Mouse (Mus musculus) forebrain, embryonic 16.5 days (tissue): ENCODE data around the gene Cog1. TPM values are rescaled to one million over a fixed set of nuclear protein-coding genes. Genes with fewer than 3 reads are reported as not detected.

ENCODE experiments used
- ATAC-seq: fragments of 200-750 bp; cut with Nextera tagmentation; 2 replicates; pipeline ENCODE4 v1.8.0; 2017; ENCODE audit warnings: mild to moderate bottlenecking, moderate library complexity
- H3K27ac ChIP-seq: fragments of 300-500 bp; sonication (generic); 2 replicates; pipeline ENCODE4 v1.5.1; 2014; ENCODE audit warnings: low read length, control low read depth
- H3K27me3 ChIP-seq: fragments of 300-500 bp; sonication (generic); replicated peaks from 2 replicates; pipeline ENCODE4 v1.6.1; 2014; ENCODE audit warnings: low read length; ENCODE audit not compliant: control insufficient read depth, insufficient read depth
- H3K36me3 ChIP-seq: fragments of 300-500 bp; sonication (generic); 2 replicates; pipeline ENCODE4 v1.6.1; 2014; ENCODE audit not compliant: control insufficient read depth, insufficient read depth
- H3K4me1 ChIP-seq: fragments of 300-500 bp; sonication (generic); replicated peaks from 2 replicates; pipeline ENCODE4 v1.6.1; 2014; ENCODE audit warnings: low read length; ENCODE audit not compliant: control insufficient read depth, insufficient read depth
- H3K4me2 ChIP-seq: fragments of 300-500 bp; sonication (generic); 2 replicates; pipeline ENCODE4 v1.6.1; 2014; ENCODE audit warnings: mild to moderate bottlenecking, low read length, control low read depth
- H3K4me3 ChIP-seq: fragments of 300-500 bp; sonication (generic); replicated peaks from 2 replicates; pipeline ENCODE4 v1.5.1; 2014; ENCODE audit warnings: mild to moderate bottlenecking, low read length, control low read depth
- H3K9ac ChIP-seq: fragments of 300-500 bp; sonication (generic); replicated peaks from 2 replicates; pipeline ENCODE4 v1.6.1; 2014; ENCODE audit warnings: low read depth, low read length, control low read depth
- H3K9me3 ChIP-seq: fragments of 300-500 bp; sonication (generic); 2 replicates; pipeline ENCODE4 v1.6.1; 2016; ENCODE audit warnings: low read length; ENCODE audit not compliant: control insufficient read depth
- WGBS: fragments of 180-500 bp; shearing (Covaris S2); extraction: QIAGEN DNeasy Blood & Tissue Kit; methylation state at CpG from one replicate; pipeline ENCODE4 v1.1.7; 2014; 5-methylcytosine and 5-hydroxymethylcytosine counted together
- polyA plus RNA-seq: library from polyadenylated mRNA; unstranded; fragments of >200 nt; fragmentation: Nextera tagmentation; extraction: Ambion mirVana; gene quantifications from 2 replicates; pipeline ENCODE4 v1.2.1, GENCODE M21; 2015

Cog1 gene
- polyA plus RNA-seq, 1 experiment from 2014 or later, result 36.3 TPM

DNA sequence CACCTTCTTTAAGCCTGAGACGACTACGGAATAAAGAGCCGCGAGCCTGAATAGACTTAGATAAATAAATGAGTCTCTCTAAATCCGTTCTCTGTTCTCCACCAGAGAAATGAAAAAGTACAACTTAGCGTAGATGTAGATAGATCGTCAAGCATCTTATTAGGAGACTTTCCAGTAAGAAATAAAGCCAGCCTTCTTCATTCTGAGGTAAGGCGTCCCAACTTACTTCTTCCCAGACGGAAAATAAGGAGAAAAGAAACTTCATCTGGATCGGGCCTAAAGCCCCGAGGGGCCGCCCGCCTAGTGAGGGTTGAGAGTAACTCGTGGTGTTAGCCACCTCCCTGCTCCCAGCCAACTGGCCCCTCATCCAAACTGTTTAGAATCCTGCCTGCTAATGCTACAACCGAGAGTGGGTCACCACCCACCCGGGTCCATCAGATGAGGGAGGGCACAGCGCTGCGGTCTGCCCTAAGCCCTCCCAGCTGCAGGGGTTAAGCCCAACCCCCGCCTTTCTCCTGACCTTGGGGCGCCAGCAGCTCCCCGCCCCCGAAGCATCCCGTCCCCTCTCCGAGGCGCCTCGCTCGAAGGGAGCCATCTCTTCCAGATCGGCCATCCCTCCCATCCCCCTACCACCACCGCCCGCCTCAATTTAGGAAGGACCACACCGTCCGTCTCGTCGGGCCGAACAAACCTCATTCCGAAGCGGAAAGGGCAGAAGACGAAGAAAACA is 34.1 kb downstream of the Cog1 start:
- H3K36me3 ChIP-seq, result peaks cover 2% of the 10 kb centered on the region
- peak overlapping the region; percentile 85 for H3K4me3 ChIP-seq
- no peaks in the 10 kb centered on the region for H3K27me3 ChIP-seq
- H3K4me1 ChIP-seq, result peaks cover 43% of the 10 kb centered on the region
- H3K9ac ChIP-seq, result peak overlapping the region; percentile 83
- H3K27ac ChIP-seq, result peak overlapping the region; percentile 91
- H3K9me3 ChIP-seq, result no peaks in the 10 kb centered on the region
- WGBS, result 2% methylated on average over 38 of the region's 38 CpGs
- H3K4me2 ChIP-seq, result peak overlapping the region; percentile 94
- ATAC-seq, result peak; percentile 9

DNA sequence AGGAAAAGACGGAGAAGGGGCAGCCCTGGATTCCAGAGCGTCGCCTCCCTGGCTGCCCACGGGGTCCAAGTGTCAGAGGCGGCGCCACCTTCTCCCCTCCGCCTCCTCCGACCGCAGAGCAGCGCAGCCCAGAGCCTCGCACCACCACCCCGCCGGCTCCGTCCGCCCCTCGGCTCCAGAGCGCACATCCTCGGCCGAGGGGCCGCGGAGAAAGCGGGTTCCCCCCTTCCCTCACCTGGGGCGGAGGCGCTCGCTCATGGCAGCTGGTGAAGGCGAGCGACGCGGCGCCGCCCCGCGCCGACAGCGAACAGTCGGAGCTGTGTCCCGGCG is 34.6 kb downstream of the Cog1 start:
- Histone ChIP-seq H3K36me3 (peaks cover 7% of the 10 kb centered on the region), H3K27ac (peak overlapping the region; percentile 91), H3K9me3 (no peaks in the 10 kb centered on the region), H3K4me3 (peak overlapping the region; percentile 85), H3K4me2 (peak overlapping the region; percentile 94), H3K27me3 (no peaks in the 10 kb centered on the region), H3K4me1 (peaks cover 41% of the 10 kb centered on the region), H3K9ac (peak overlapping the region; percentile 83)
- WGBS, result 0% methylated on average over 31 of the region's 38 CpGs
- no peak; the same call in 1 of the 2 replicates for ATAC-seq

DNA sequence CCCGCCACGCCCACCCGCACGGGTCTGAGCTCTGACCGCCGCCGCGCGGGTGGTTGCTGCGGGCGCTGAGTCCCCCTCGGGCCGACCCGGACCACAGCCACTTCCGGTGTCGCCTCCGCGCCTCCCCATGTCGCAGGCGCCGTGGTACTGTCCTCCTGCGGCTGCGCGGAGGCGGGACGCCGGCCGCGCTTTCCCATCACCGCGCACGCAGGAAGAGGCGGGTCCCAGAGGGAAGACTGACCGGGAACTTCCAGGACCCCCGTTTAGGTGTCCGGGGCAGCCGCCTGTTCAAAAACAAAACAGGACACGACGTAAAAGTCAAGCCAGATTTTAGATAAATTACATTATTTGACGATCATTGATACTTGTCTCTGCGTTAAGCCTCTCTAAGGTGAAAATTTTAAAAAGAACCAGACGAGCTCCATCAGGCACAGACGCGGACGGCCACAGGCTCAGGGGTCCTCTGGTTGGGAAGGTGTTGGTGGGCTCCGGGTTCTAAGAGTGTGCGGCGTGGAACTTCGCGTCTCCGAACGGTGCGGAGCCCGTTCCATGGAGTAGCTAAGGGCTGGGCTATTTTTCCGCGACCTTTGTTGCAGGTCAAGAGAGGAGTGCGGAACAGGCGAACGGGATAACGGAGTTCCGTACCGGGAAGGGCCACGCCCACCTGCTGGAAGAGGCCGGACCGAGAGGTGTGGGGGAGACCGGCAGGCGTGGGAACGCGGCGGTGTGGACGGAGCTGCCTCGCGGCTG is 35.2 kb downstream of the Cog1 start, which contains the start of the genes Fam104a and D11Wsu47e:
Gene Fam104a, minus strand, starts transcription at position 199 of the 750 bp plus-strand sequence.
Gene D11Wsu47e, plus strand, starts transcription at position 456 of the 750 bp plus-strand sequence.
- Histone ChIP-seq H3K36me3 (peaks cover 12% of the 10 kb centered on the region), H3K4me2 (peak within 1 kb of the TSS; percentile 94), H3K4me1 (peaks cover 41% of the 10 kb centered on the region), H3K9ac (peak within 1 kb of the TSS; percentile 83), H3K27me3 (no peaks in the 10 kb centered on the region), H3K4me3 (peak within 1 kb of the TSS; percentile 85), H3K9me3 (no peaks in the 10 kb centered on the region), H3K27ac (peak within 1 kb of the TSS; percentile 91)
- 0% methylated on average over 73 of the region's 73 CpGs for WGBS
- ATAC-seq, result peak; percentile 97

DNA sequence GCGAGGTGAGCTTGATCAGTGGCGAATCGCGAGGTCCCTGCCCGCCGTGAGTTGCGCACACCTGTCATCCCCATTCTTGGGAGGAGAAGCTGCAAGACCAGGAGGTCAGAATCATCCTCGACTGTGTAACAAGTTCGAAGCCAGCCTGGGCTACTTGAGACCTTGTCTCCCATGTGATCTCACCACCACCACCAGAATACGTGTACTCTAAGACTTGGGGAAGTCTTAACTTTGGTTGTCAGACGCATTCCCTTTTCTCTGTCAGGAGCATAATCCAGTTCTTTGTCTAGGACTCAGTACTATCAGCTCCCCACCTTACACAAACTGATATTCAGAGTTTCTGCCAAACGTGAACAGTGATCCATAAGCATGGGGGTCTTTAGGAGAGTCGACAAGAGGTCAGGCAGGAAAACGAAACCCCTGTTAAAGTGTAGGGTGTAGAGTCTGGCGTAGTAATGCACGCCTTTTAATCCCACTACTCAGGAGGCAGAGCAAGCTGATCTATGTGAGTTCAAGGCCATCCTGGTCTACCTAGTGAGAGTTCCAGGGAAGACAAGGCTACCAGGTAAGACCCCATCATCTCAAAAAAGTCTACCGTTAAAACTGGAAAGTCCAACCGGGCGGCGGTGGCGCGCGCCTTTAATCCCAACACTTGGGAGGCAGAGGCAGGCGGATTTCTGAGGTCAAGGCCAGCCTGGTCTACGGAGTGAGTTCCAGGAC is 35.9 kb downstream of the Cog1 start:
- peaks cover 41% of the 10 kb centered on the region for H3K4me1 ChIP-seq
- H3K4me2 ChIP-seq, result peak overlapping the region; percentile 76
- H3K9me3 ChIP-seq, result no peaks in the 10 kb centered on the region
- H3K27me3 ChIP-seq, result no peaks in the 10 kb centered on the region
- peak overlapping the region; percentile 85 for H3K4me3 ChIP-seq
- H3K27ac ChIP-seq, result peak overlapping the region; percentile 91; the same call in 1 of the 2 replicates
- H3K36me3 ChIP-seq, result peaks cover 18% of the 10 kb centered on the region
- 42% methylated on average over 25 of the region's 25 CpGs for WGBS
- ATAC-seq, result no peak; the same call in 1 of the 2 replicates
- peak overlapping the region; percentile 80 for H3K9ac ChIP-seq

DNA sequence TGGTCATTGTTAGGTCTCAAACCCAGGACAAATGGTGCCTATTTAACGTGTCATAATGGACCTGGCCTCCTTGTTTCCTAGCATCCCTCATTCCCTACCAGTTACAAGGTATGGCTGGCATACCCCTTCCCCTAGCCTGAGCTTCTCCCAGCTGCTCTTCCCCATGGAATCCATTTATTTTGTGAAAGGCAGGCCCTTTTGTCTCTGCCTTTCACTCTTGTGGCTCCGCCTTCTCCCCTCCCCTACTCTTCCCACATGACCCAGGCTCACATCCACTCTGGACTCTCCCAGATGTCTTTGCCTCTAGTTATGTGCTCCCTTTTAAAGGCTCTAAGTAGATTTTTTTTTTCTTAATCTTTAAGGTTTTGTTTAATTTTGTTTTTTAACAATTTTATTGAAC is 38.1 kb downstream of the Cog1 start:
- no peak overlapping the region; the same call in 1 of the 2 replicates for H3K9ac ChIP-seq
- no peak overlapping the region for H3K4me3 ChIP-seq
- H3K36me3 ChIP-seq, result peaks cover 20% of the 10 kb centered on the region
- no peaks in the 10 kb centered on the region for H3K9me3 ChIP-seq
- no peak overlapping the region for H3K4me2 ChIP-seq
- ATAC-seq, result no peak
- 43% methylated on average over 2 of the region's 2 CpGs for WGBS
- H3K27me3 ChIP-seq, result no peaks in the 10 kb centered on the region
- H3K27ac ChIP-seq, result no peak overlapping the region
- H3K4me1 ChIP-seq, result peaks cover 34% of the 10 kb centered on the region

DNA sequence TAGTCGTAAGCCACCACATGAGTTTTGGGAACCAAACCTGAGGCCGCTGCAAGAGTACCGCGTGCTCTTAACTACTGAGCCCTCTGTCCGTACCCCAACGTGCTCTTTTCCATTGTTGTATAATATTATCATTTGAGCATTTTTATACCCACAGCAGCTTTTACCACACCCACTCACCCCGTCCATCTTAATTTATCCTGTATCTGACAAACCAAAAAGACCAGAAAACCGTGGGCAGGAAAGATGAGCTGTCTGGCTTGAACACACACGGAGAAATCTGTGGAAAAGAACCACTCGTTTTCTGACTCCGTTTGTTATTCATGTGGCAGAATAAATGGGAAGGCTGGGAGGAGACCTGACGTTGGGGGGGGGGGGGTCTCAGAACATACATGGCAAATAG is 41.5 kb downstream of the Cog1 start:
- no peaks in the 10 kb centered on the region for H3K27me3 ChIP-seq
- WGBS, result 94% methylated on average over 12 of the region's 12 CpGs
- H3K4me3 ChIP-seq, result no peak overlapping the region
- H3K36me3 ChIP-seq, result peaks cover 37% of the 10 kb centered on the region
- H3K9me3 ChIP-seq, result no peaks in the 10 kb centered on the region
- peaks cover 14% of the 10 kb centered on the region for H3K4me1 ChIP-seq
- ATAC-seq, result no peak
- no peak overlapping the region for H3K27ac ChIP-seq
- no peak overlapping the region for H3K9ac ChIP-seq
- no peak overlapping the region for H3K4me2 ChIP-seq

DNA sequence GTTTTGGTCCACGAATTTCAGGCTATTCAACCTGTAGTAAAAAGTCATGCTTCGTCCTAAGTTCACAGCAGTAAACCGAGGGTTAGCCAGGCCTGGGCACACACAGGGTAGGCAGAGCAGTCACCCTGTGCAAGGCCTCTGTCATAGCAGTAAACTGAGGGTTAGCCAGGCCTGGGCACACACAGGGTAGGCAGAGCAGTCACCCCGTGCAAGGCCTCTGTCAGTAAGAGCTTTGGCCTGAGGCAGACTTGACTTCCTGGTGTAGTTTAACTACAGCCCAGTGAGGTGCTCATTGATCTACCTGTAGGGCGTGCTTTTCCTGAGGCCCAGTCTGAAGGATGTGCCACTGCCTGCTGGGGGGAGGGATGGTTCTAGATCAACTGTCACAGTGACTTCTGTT is 42.3 kb downstream of the Cog1 start:
- Histone ChIP-seq H3K4me3 (no peak overlapping the region), H3K9ac (no peak overlapping the region), H3K9me3 (no peaks in the 10 kb centered on the region; the same call in 1 of the 2 replicates), H3K27ac (no peak overlapping the region), H3K36me3 (peaks cover 42% of the 10 kb centered on the region), H3K4me1 (peaks cover 8% of the 10 kb centered on the region), H3K27me3 (no peaks in the 10 kb centered on the region), H3K4me2 (no peak overlapping the region)
- WGBS, result 85% methylated on average over 5 of the region's 5 CpGs
- ATAC-seq, result no peak

DNA sequence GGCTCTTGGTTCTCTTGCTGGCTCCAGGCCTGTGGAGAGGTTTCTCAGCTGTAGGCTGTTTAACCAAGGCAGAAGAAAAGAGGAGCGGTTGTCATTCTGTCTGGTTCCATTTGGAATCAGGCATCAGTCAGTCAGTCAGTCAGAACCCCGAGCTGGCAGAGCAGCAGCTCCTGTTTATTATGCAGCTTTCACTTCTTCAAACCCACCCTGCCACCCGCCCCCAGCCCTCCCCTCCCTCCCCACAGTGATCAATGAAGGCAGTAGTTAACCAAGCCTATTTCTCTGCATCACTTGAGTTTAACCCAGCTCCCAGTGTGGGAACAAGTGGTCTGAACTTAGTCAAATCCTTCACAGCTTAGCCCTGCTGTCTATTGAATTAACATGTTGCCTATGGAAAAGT is 42.9 kb downstream of the Cog1 start:
- H3K27me3 ChIP-seq, result no peaks in the 10 kb centered on the region
- ATAC-seq, result no peak
- H3K9me3 ChIP-seq, result no peaks in the 10 kb centered on the region; the same call in 1 of the 2 replicates
- H3K4me3 ChIP-seq, result no peak overlapping the region
- WGBS, result 64% methylated on average over 3 of the region's 3 CpGs
- H3K27ac ChIP-seq, result no peak overlapping the region
- no peak overlapping the region for H3K4me2 ChIP-seq
- H3K4me1 ChIP-seq, result peaks cover 3% of the 10 kb centered on the region
- no peak overlapping the region for H3K9ac ChIP-seq
- peaks cover 45% of the 10 kb centered on the region for H3K36me3 ChIP-seq

DNA sequence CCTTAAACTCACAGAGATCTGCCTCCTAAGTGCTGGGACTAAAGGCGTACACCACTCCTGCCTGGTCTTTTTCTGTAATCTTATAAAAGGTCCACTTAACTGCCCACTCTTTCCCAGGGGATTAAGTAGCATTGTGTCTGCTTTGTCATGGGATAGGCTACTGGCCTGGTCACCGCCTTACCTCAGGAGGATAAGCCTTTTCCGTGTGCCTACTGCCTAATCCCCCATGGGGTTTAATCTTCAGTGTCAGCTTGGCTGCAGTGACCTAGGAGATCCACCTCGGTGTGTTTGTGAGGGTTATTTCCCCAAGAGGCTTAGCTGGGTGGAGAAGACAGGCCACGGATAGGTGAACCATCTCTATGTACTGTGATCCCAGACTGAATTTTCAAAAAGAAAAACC is 48.6 kb downstream of the Cog1 start:
- no peak overlapping the region for H3K27ac ChIP-seq
- no peak for ATAC-seq
- peaks cover 23% of the 10 kb centered on the region for H3K36me3 ChIP-seq
- no peaks in the 10 kb centered on the region; the same call in 1 of the 2 replicates for H3K9me3 ChIP-seq
- no peaks in the 10 kb centered on the region for H3K4me1 ChIP-seq
- no peak overlapping the region for H3K9ac ChIP-seq
- WGBS, result 35% methylated on average over 5 of the region's 5 CpGs
- H3K4me2 ChIP-seq, result no peak overlapping the region
- no peaks in the 10 kb centered on the region for H3K27me3 ChIP-seq
- no peak overlapping the region for H3K4me3 ChIP-seq
